Mouse (Mus musculus) hindbrain, embryonic 16.5 days (tissue): ENCODE data around the gene Flt1. TPM values are rescaled to one million over a fixed set of nuclear protein-coding genes. Genes with fewer than 3 reads are reported as not detected.

ENCODE experiments used
- ATAC-seq: fragments of 200-750 bp; cut with Nextera tagmentation; 2 replicates; pipeline ENCODE4 v1.8.0; 2017; ENCODE audit warnings: moderate TSS enrichment, moderate library complexity
- H3K27ac ChIP-seq: fragments of 300-500 bp; sonication (generic); 2 replicates; pipeline ENCODE4 v1.5.1; 2014; ENCODE audit warnings: low read depth, mild to moderate bottlenecking, control low read depth, low read length, moderate library complexity
- H3K27me3 ChIP-seq: fragments of 300-500 bp; sonication (generic); replicated peaks from 2 replicates; pipeline ENCODE4 v1.6.1; 2014; ENCODE audit warnings: low read length; ENCODE audit not compliant: control insufficient read depth, insufficient read depth
- H3K36me3 ChIP-seq: fragments of 300-500 bp; sonication (generic); 2 replicates; pipeline ENCODE4 v1.6.1; 2014; ENCODE audit warnings: mild to moderate bottlenecking, low read length, moderate library complexity, mixed read lengths; ENCODE audit not compliant: control insufficient read depth, insufficient read depth
- H3K4me1 ChIP-seq: fragments of 300-500 bp; sonication (generic); 2 replicates; pipeline ENCODE4 v1.6.1; 2014; ENCODE audit warnings: low read depth, low read length; ENCODE audit not compliant: control insufficient read depth, insufficient read depth
- H3K4me2 ChIP-seq: fragments of 300-500 bp; sonication (generic); 2 replicates; pipeline ENCODE4 v1.6.1; 2014; ENCODE audit warnings: mild to moderate bottlenecking, low read length, control low read depth, moderate library complexity
- H3K4me3 ChIP-seq: fragments of 300-500 bp; sonication (generic); 2 replicates; pipeline ENCODE4 v1.5.1; 2014; ENCODE audit warnings: mild to moderate bottlenecking, low read length, control low read depth, moderate library complexity
- H3K9ac ChIP-seq: fragments of 300-500 bp; sonication (generic); 2 replicates; pipeline ENCODE4 v1.6.1; 2014; ENCODE audit warnings: low read depth, mild to moderate bottlenecking, control low read depth, low read length, moderate library complexity
- H3K9me3 ChIP-seq: fragments of 300-500 bp; sonication (generic); 2 replicates; pipeline ENCODE4 v1.6.1; 2014; ENCODE audit warnings: mild to moderate bottlenecking, low read length, moderate library complexity; ENCODE audit not compliant: control insufficient read depth
- WGBS: fragments of 180-500 bp; shearing (Covaris S2); extraction: QIAGEN DNeasy Blood & Tissue Kit; methylation state at CpG from one replicate; pipeline ENCODE4 v1.1.7; 2014; 5-methylcytosine and 5-hydroxymethylcytosine counted together
- polyA plus RNA-seq: library from polyadenylated mRNA; unstranded; fragments of >200 nt; fragmentation: Nextera tagmentation; extraction: Ambion mirVana; gene quantifications from 2 replicates; pipeline ENCODE4 v1.2.1, GENCODE M21; 2015

The Flt1 gene
- polyA plus RNA-seq, 1 experiment from 2014 or later: 15.1 TPM

GRCm38 (mm10) chr5:147635883-147636282, 89.9 kb downstream of the Flt1 start:
- Histone ChIP-seq H3K4me1 (no peaks in the 10 kb centered on the region), H3K9ac (no peak overlapping the region), H3K27me3 (no peaks in the 10 kb centered on the region), H3K4me3 (no peak overlapping the region), H3K27ac (no peak overlapping the region), H3K9me3 (no peaks in the 10 kb centered on the region), H3K4me2 (no peak overlapping the region), H3K36me3 (no peaks in the 10 kb centered on the region)
- no peak for ATAC-seq
- 63% methylated on average over 8 of the region's 8 CpGs for WGBS

- no peaks in the 10 kb centered on the region for H3K27me3 ChIP-seq
- no peak overlapping the region for H3K9ac ChIP-seq
- no peaks in the 10 kb centered on the region for H3K4me1 ChIP-seq
- no peak for ATAC-seq
- H3K4me3 ChIP-seq: no peak overlapping the region; the same call in 1 of the 2 replicates
- no peaks in the 10 kb centered on the region for H3K9me3 ChIP-seq
- 27% methylated on average over 11 of the region's 11 CpGs for WGBS
- H3K27ac ChIP-seq: no peak overlapping the region
- no peaks in the 10 kb centered on the region for H3K36me3 ChIP-seq
- H3K4me2 ChIP-seq: peak overlapping the region; percentile 31; the same call in 1 of the 2 replicates
Measured at GRCm38 (mm10) chr5:147634016-147634415, 91.8 kb downstream of the Flt1 start.

GRCm38 (mm10) chr5:147632716-147633115, 93.1 kb downstream of the Flt1 start:
- 70% methylated on average over 4 of the region's 4 CpGs for WGBS
- H3K27me3 ChIP-seq: no peaks in the 10 kb centered on the region

GRCm38 (mm10) chr5:147630426-147631290, 95.2 kb downstream of the Flt1 start:
- H3K4me3 ChIP-seq: no peak overlapping the region
- H3K4me2 ChIP-seq: no peak overlapping the region
- H3K27ac ChIP-seq: no peak overlapping the region
- H3K9me3 ChIP-seq: no peaks in the 10 kb centered on the region
- no peak for ATAC-seq
- no peak overlapping the region for H3K9ac ChIP-seq
- 76% methylated on average over 17 of the region's 17 CpGs for WGBS
- no peaks in the 10 kb centered on the region for H3K27me3 ChIP-seq
- H3K36me3 ChIP-seq: no peaks in the 10 kb centered on the region
- peaks cover 3% of the 10 kb centered on the region for H3K4me1 ChIP-seq

More at GRCm38 (mm10) chr5:147632716-147633115, 93.1 kb downstream of the Flt1 start:
- no peaks in the 10 kb centered on the region for H3K36me3 ChIP-seq
- no peak overlapping the region for H3K4me3 ChIP-seq
- H3K4me1 ChIP-seq: no peaks in the 10 kb centered on the region
- no peak for ATAC-seq
- no peak overlapping the region for H3K27ac ChIP-seq
- H3K9ac ChIP-seq: no peak overlapping the region
- no peak overlapping the region for H3K4me2 ChIP-seq
- no peaks in the 10 kb centered on the region for H3K9me3 ChIP-seq

- 49% methylated on average over 2 of the region's 2 CpGs for WGBS
Measured at GRCm38 (mm10) chr5:147626944-147627343, 98.9 kb downstream of the Flt1 start.

GRCm38 (mm10) chr5:147623747-147624146, 102.1 kb downstream of the Flt1 start:
- Histone ChIP-seq H3K27ac (no peak overlapping the region), H3K27me3 (no peaks in the 10 kb centered on the region), H3K4me2 (no peak overlapping the region), H3K36me3 (no peaks in the 10 kb centered on the region), H3K9me3 (no peaks in the 10 kb centered on the region), H3K9ac (no peak overlapping the region), H3K4me1 (peaks cover 3% of the 10 kb centered on the region), H3K4me3 (no peak overlapping the region)
- no peak for ATAC-seq
- 89% methylated on average over 10 of the region's 10 CpGs for WGBS

More at GRCm38 (mm10) chr5:147626944-147627343, 98.9 kb downstream of the Flt1 start:
- peak; percentile 80 for ATAC-seq
- Histone ChIP-seq H3K27ac (no peak overlapping the region), H3K4me2 (no peak overlapping the region), H3K4me3 (no peak overlapping the region), H3K36me3 (no peaks in the 10 kb centered on the region), H3K9me3 (no peaks in the 10 kb centered on the region), H3K4me1 (peaks cover 3% of the 10 kb centered on the region), H3K9ac (no peak overlapping the region), H3K27me3 (no peaks in the 10 kb centered on the region)

GRCm38 (mm10) chr5:147620178-147620577, 105.6 kb downstream of the Flt1 start:
- H3K4me1 ChIP-seq: no peaks in the 10 kb centered on the region
- H3K4me3 ChIP-seq: no peak overlapping the region
- no peaks in the 10 kb centered on the region for H3K27me3 ChIP-seq
- WGBS: 25% methylated on average over 2 of the region's 2 CpGs
- no peaks in the 10 kb centered on the region for H3K36me3 ChIP-seq
- H3K27ac ChIP-seq: no peak overlapping the region
- no peak for ATAC-seq
- H3K9me3 ChIP-seq: no peaks in the 10 kb centered on the region
- no peak overlapping the region for H3K4me2 ChIP-seq
- H3K9ac ChIP-seq: no peak overlapping the region

- H3K27me3 ChIP-seq: no peaks in the 10 kb centered on the region
- H3K4me2 ChIP-seq: no peak overlapping the region
- H3K4me3 ChIP-seq: no peak overlapping the region
- no peak overlapping the region for H3K27ac ChIP-seq
- no peaks in the 10 kb centered on the region for H3K36me3 ChIP-seq
- no peak for ATAC-seq
- no peaks in the 10 kb centered on the region for H3K4me1 ChIP-seq
- no peak overlapping the region for H3K9ac ChIP-seq
- 87% methylated on average over 10 of the region's 10 CpGs for WGBS
- no peaks in the 10 kb centered on the region for H3K9me3 ChIP-seq
Measured at GRCm38 (mm10) chr5:147618243-147618642, 107.6 kb downstream of the Flt1 start.

GRCm38 (mm10) chr5:147616450-147616849, 109.4 kb downstream of the Flt1 start:
- H3K27me3 ChIP-seq: no peaks in the 10 kb centered on the region
- no peak overlapping the region for H3K4me3 ChIP-seq
- 73% methylated on average over 3 of the region's 3 CpGs for WGBS
- no peak for ATAC-seq
- H3K27ac ChIP-seq: no peak overlapping the region
- H3K4me1 ChIP-seq: no peaks in the 10 kb centered on the region
- no peak overlapping the region for H3K4me2 ChIP-seq
- no peaks in the 10 kb centered on the region for H3K9me3 ChIP-seq
- no peaks in the 10 kb centered on the region for H3K36me3 ChIP-seq
- H3K9ac ChIP-seq: no peak overlapping the region
